Mouse (Mus musculus): Measurements from ENCODE around the gene Brix1. TPM values are rescaled to one million over a fixed set of nuclear protein-coding genes. Genes with fewer than 3 reads are reported as not detected.
A peak's percentile ranks its signal among the peaks of the same experiment; 100 is the strongest.
"Not testable (repeated sequence)": the region's sequence is repeated elsewhere in the genome, so short reads cannot be mapped to it uniquely, and the experiment has no call there.

Gene Brix1
- total RNA-seq (2021): 10 to 100 TPM; 20.8 to 23.1 TPM

GRCm38 (mm10) chr15:10485484-10486364, at the start of gene Brix1, which contains the start of gene Rad1:
Gene Brix1, minus strand, starts transcription at chr15:10485947.
Gene Rad1, plus strand, starts transcription at chr15:10486018.
- intact Hi-C loops (cut with DNase I): loop anchor here (10.0 kb wide), 1 partner anchor 899 kb away; no protein-coding TSS in a partner anchor
- DNase-seq (ENCODE audit: extremely low spot score in 1 of 2, low spot score in 2 of 2): peak; percentile 92 to 94

- intact Hi-C loops (cut with DNase I): no loop called here
- no peak for DNase-seq (ENCODE audit: extremely low spot score in 1 of 2, low spot score in 2 of 2)
Measured at GRCm38 (mm10) chr15:10534591-10534990, 48.8 kb upstream of the Brix1 start.

DNA sequence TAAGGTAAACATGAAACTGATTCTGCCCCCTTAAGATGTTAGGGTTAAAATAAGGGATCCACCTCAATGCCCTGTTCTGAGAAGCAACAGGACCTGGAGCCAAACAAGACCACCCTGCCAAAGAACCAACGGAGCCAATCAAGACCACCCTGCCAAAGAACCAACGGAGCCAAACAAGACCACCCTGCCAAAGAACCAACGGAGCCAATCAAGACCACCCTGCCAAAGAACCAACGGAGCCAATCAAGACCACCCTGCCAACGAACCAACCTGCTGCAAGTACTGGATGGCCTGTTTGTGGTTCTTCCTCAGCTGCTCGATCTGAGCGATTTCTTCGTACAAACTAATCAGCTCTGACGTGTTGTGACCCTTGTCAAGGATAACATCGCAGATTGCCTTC, 47.6 kb upstream of the Brix1 start:
- DNase-seq (ENCODE audit: extremely low spot score in 1 of 2, low spot score in 2 of 2); intact Hi-C loops (cut with DNase I): not testable (repeated sequence)

DNA sequence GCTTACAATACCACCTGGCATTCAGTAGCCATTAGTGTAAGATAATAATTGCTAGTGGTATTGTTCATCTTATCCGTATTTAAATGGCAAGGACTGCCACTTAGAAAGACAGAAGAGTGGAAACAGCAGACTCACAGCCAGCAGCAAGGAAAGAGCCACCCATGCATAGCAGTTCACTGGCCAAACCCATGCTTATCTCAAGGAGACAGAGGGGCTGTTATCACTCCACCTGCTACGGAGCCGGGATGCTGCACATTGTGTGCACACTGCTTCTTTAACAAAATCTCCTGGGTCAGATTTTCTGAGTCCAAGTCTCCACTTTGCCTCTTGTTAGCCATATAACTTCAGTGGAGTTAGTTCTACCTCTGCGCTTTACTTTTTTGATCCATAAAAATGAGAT, 45.6 kb upstream of the Brix1 start:
- intact Hi-C loops (cut with DNase I): no loop called here
- no peak for DNase-seq (ENCODE audit: extremely low spot score in 1 of 2, low spot score in 2 of 2)

DNA sequence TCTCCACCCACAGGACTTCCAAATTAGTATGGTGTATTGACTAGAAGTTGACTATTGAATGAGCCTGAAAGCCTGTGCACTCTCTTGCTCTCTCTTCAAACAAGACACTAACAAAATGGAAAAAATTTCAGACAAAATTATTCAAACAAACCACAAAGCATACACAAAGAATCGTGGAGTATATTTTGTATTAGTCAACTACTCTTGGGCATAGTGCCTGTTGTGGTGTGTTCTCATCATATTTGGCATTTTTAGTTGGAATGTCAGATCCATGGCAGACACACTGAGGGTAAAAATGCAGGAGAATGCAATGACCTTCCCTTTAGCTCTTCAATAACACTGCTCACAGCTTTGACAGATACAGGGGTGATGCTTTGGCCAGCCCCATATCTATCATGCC, 40.1 kb upstream of the Brix1 start:
- intact Hi-C loops (cut with DNase I): no loop called here
- no peak for DNase-seq (ENCODE audit: extremely low spot score in 1 of 2, low spot score in 2 of 2)

DNA sequence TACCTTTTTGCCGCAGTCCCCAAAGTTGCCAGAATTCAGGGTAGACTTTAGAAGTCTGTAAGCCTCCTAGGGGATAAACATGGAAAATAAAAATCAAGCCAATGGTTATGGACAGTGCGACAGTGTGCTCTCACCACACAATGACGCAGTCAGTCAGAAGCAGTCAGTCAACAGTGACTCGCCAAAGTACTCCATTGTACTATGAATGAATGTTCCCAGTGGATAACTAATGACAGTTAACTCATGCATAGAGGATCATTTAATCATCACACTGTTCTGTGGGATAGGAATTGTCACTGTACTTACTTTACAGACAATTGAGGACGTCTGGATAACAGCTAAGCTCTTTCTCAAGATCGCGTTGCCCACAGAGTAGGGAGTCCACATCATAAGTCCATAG, 29.4 kb upstream of the Brix1 start:
- no peak for DNase-seq (ENCODE audit: extremely low spot score in 1 of 2, low spot score in 2 of 2)
- intact Hi-C loops (cut with DNase I): no loop called here

GRCm38 (mm10) chr15:10506099-10506498, 20.4 kb upstream of the Brix1 start:
- peak in 1 of 2 experiments; percentile 59 for DNase-seq (ENCODE audit: extremely low spot score in 1 of 2, low spot score in 2 of 2)
- intact Hi-C loops (cut with DNase I): loop anchor here (10.0 kb wide), 1 partner anchor 199 kb away; no protein-coding TSS in a partner anchor

GRCm38 (mm10) chr15:10500838-10501719, 15.3 kb upstream of the Brix1 start:
- intact Hi-C loops (cut with DNase I): loop anchor here (1.0 to 10.0 kb wide), 3 partner anchors 204 to 400 kb away; no protein-coding TSS in a partner anchor
- DNase-seq (ENCODE audit: extremely low spot score in 1 of 2, low spot score in 2 of 2): peak; percentile 53 to 63

- DNase-seq (ENCODE audit: extremely low spot score in 1 of 2, low spot score in 2 of 2): no peak
- intact Hi-C loops (cut with DNase I): loop anchor here (2.0 to 10.0 kb wide), 2 partner anchors 205 to 401 kb away; no protein-coding TSS in a partner anchor
Measured at GRCm38 (mm10) chr15:10500035-10500434, 14.3 kb upstream of the Brix1 start.

DNA sequence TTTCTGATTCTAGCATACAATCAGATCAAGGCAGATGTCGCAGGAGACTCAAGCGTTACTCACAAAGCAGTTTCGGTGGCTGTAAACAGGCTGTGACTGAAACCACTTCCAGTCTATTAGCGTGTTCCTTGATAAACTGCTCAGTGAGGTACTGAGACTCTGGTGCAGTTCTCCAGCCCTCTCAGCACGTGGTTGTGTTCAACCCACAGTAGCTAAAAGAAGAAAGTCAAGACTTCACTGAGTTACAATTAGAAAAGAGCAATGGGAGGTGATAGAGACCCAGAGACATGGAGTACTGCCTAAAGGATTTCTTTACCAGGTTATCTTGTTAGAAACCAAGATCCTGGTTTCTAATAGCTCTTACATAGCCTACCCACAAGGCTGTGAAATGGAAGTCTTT, 13.8 kb upstream of the Brix1 start:
- DNase-seq (ENCODE audit: extremely low spot score in 1 of 2, low spot score in 2 of 2): no peak

DNA sequence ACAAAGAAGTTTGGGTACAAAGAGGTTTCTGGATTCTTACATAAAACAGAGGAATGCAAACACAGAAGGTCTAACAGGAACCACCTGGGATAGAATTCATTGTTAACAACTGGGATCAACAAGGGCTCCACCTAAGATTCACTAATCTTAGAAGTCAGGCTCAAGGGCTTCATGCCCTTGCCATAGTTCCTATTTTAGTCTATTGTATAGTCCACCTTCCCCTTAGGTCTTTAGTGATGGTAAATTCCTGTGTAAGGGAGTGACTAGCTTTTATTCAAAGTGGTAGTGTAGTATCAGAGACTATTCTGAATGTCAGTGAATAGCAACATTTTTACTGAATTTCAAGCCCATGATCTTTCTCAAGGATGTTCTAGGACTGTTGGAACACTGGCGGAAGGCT, 10.9 kb upstream of the Brix1 start:
- DNase-seq (ENCODE audit: extremely low spot score in 1 of 2, low spot score in 2 of 2); intact Hi-C loops (cut with DNase I): not testable (repeated sequence)

More for the DNA sequence above, 13.8 kb upstream of the Brix1 start:
- intact Hi-C loops (cut with DNase I): no loop called here

GRCm38 (mm10) chr15:10495944-10496343, 10.2 kb upstream of the Brix1 start:
- intact Hi-C loops (cut with DNase I): no loop called here
- DNase-seq (ENCODE audit: extremely low spot score in 1 of 2, low spot score in 2 of 2): no peak

GRCm38 (mm10) chr15:10490101-10490500, 4.4 kb upstream of the Brix1 start:
- DNase-seq (ENCODE audit: extremely low spot score in 1 of 2, low spot score in 2 of 2): no peak
- intact Hi-C loops (cut with DNase I): no loop called here

GRCm38 (mm10) chr15:10487246-10487645, 1.5 kb upstream of the Brix1 start:
- DNase-seq (ENCODE audit: extremely low spot score in 1 of 2, low spot score in 2 of 2): no peak
- intact Hi-C loops (cut with DNase I): loop anchor here (10.0 kb wide), 1 partner anchor 898 kb away; no protein-coding TSS in a partner anchor

DNA sequence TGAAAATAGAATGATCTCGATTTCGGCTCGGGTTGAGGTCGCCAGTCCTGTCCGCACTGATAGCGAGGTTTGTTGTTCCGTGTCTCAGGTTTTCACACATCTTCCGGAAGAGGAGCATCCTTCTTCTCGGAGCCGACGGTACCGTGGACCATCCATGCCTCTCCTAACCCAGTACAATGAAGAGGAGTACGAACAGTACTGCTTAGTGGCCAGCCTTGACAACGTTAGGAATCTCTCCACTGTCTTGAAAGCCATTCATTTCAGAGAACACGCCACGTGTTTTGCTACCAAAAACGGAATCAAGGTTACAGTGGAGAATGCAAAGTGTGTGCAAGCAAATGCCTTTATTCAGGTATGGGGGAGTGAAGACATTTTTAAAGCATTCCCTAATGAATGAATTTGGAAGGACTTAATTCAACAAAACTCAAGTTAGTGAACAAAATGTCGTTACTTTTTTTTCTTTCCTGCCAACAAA, 655 bp upstream of the Brix1 start:
- intact Hi-C loops (cut with DNase I): loop anchor here (10.0 kb wide), 1 partner anchor 898 kb away; no protein-coding TSS in a partner anchor
- DNase-seq (ENCODE audit: extremely low spot score in 1 of 2, low spot score in 2 of 2): no peak

GRCm38 (mm10) chr15:10470941-10471340, 14.8 kb downstream of the Brix1 start:
- intact Hi-C loops (cut with DNase I): no loop called here
- DNase-seq (ENCODE audit: extremely low spot score in 1 of 2, low spot score in 2 of 2): no peak

- peak; percentile 42 to 91 for DNase-seq (ENCODE audit: extremely low spot score in 1 of 2, low spot score in 2 of 2)
- intact Hi-C loops (cut with DNase I): no loop called here
Measured at GRCm38 (mm10) chr15:10470151-10470831, 15.5 kb downstream of the Brix1 start, which contains the start of gene Dnajc21. Gene Dnajc21, minus strand, starts transcription at chr15:10470516.

- intact Hi-C loops (cut with DNase I): no loop called here
- DNase-seq (ENCODE audit: extremely low spot score in 1 of 2, low spot score in 2 of 2): peak in 1 of 2 experiments; percentile 19
Measured at GRCm38 (mm10) chr15:10469641-10470150, 16.1 kb downstream of the Brix1 start.

Measured in left cerebral cortex, postnatal 10 days (tissue).